Mouse (Mus musculus) lung, embryonic 15.5 days (tissue): Measurements from ENCODE around the gene Exosc10. TPM values are rescaled to one million over a fixed set of nuclear protein-coding genes. Genes with fewer than 3 reads are reported as not detected.

Source experiments
- ATAC-seq: fragments of 200-750 bp; cut with Nextera tagmentation; 2 replicates; pipeline ENCODE4 v1.8.0; 2017; ENCODE audit warnings: moderate number of reproducible peaks, borderline replicate concordance; ENCODE audit not compliant: low FRiP score, low TSS enrichment; ENCODE audit errors: extremely low read depth
- H3K27ac ChIP-seq: fragments of 300-500 bp; sonication (generic); 2 replicates; pipeline ENCODE4 v1.5.1; 2015; ENCODE audit warnings: moderate library complexity, mild to moderate bottlenecking, inconsistent platforms
- H3K27me3 ChIP-seq: fragments of 300-500 bp; sonication (generic); 2 replicates; pipeline ENCODE4 v1.6.1; 2015; ENCODE audit warnings: inconsistent platforms
- H3K36me3 ChIP-seq: fragments of 300-500 bp; sonication (generic); 2 replicates; pipeline ENCODE4 v1.6.1; 2015; ENCODE audit warnings: inconsistent platforms
- H3K4me1 ChIP-seq: fragments of 300-500 bp; sonication (generic); 2 replicates; pipeline ENCODE4 v1.6.1; 2015; ENCODE audit warnings: inconsistent platforms
- H3K4me2 ChIP-seq: fragments of 300-500 bp; sonication (generic); 2 replicates; pipeline ENCODE4 v1.6.1; 2015; ENCODE audit warnings: inconsistent platforms, mild to moderate bottlenecking, moderate library complexity
- H3K4me3 ChIP-seq: fragments of 300-500 bp; sonication (generic); 2 replicates; pipeline ENCODE4 v1.5.1; 2015; ENCODE audit warnings: mild to moderate bottlenecking, inconsistent platforms
- H3K9ac ChIP-seq: fragments of 300-500 bp; sonication (generic); 2 replicates; pipeline ENCODE4 v1.6.1; 2015; ENCODE audit warnings: inconsistent platforms
- H3K9me3 ChIP-seq: fragments of 300-500 bp; sonication (generic); 2 replicates; pipeline ENCODE4 v1.6.1; 2016; ENCODE audit warnings: inconsistent platforms
- WGBS: fragments of 180-500 bp; shearing (Covaris S2); methylation state at CpG from one replicate; pipeline ENCODE4 v1.1.7; 2015; 5-methylcytosine and 5-hydroxymethylcytosine counted together
- polyA plus RNA-seq: library from polyadenylated mRNA; unstranded; fragments of >200 nt; fragmentation: Nextera tagmentation; extraction: Ambion mirVana; gene quantifications from 2 replicates; pipeline ENCODE4 v1.2.1, GENCODE M21; 2015

Gene Exosc10
- polyA plus RNA-seq: 92.3 and 93.8 TPM in 2 replicates

GRCm38 (mm10) chr4:148558297-148559000 lies at the start of gene Exosc10:
Gene Exosc10, plus strand, starts transcription at chr4:148558429.
- H3K27me3 ChIP-seq: no peaks in the 10 kb centered on the region
- peaks cover 7% of the 10 kb centered on the region; the same call in 1 of the 2 replicates for H3K4me1 ChIP-seq
- H3K4me2 ChIP-seq: peak within 1 kb of the TSS; percentile 77
- ATAC-seq: peak; percentile 94
- H3K36me3 ChIP-seq: peaks cover 50% of the 10 kb centered on the region
- H3K27ac ChIP-seq: peak within 1 kb of the TSS; percentile 89
- peak within 1 kb of the TSS; percentile 91 for H3K9ac ChIP-seq
- H3K9me3 ChIP-seq: no peaks in the 10 kb centered on the region
- peak within 1 kb of the TSS; percentile 84 for H3K4me3 ChIP-seq
- WGBS: under 1% methylated on average over 63 of the region's 63 CpGs

GRCm38 (mm10) chr4:148509450-148510084 lies 48.7 kb upstream of the Exosc10 start:
- Histone ChIP-seq H3K36me3 (peaks cover 22% of the 10 kb centered on the region), H3K4me2 (no peak overlapping the region), H3K4me3 (no peak overlapping the region), H3K27me3 (no peaks in the 10 kb centered on the region), H3K9me3 (no peaks in the 10 kb centered on the region), H3K27ac (no peak overlapping the region), H3K9ac (no peak overlapping the region), H3K4me1 (no peaks in the 10 kb centered on the region)
- no peak for ATAC-seq
- 77% methylated on average over 8 of the region's 8 CpGs for WGBS

GRCm38 (mm10) chr4:148510691-148511090 lies 47.5 kb upstream of the Exosc10 start:
- Histone ChIP-seq H3K27me3 (no peaks in the 10 kb centered on the region), H3K4me1 (no peaks in the 10 kb centered on the region), H3K36me3 (peaks cover 34% of the 10 kb centered on the region), H3K9ac (no peak overlapping the region), H3K4me2 (no peak overlapping the region), H3K27ac (no peak overlapping the region), H3K9me3 (no peaks in the 10 kb centered on the region), H3K4me3 (no peak overlapping the region)
- WGBS: 80% methylated on average over 4 of the region's 4 CpGs
- ATAC-seq: no peak

DNA sequence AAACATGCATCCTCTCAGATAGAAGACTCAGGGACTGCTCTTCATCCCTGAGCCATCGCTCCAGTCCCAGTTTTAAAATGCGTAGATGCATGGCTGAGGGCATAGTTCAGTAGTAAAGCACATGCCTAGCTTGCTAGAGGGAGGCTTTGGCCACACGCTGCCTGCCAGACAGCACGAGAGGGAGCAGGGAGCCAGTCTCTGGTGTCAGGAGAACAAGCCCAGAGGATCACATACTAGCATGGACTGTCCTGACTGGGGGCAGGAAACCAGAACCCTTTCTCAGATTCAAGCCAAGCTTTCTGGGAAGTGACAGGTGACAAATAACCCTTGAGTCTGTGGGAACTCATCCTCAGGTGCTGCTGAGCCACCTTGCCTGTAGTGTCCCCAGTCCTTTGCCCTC lies 46.9 kb upstream of the Exosc10 start:
- H3K4me2 ChIP-seq: no peak overlapping the region
- 93% methylated on average over 4 of the region's 4 CpGs for WGBS
- H3K9me3 ChIP-seq: no peaks in the 10 kb centered on the region
- H3K9ac ChIP-seq: no peak overlapping the region
- no peak overlapping the region for H3K27ac ChIP-seq
- no peaks in the 10 kb centered on the region for H3K27me3 ChIP-seq
- H3K4me1 ChIP-seq: no peaks in the 10 kb centered on the region
- H3K4me3 ChIP-seq: no peak overlapping the region
- H3K36me3 ChIP-seq: peaks cover 33% of the 10 kb centered on the region
- no peak for ATAC-seq

GRCm38 (mm10) chr4:148513021-148513559 lies 45.1 kb upstream of the Exosc10 start:
- H3K36me3 ChIP-seq: peaks cover 41% of the 10 kb centered on the region
- no peak for ATAC-seq
- WGBS: 68% methylated on average over 6 of the region's 6 CpGs

DNA sequence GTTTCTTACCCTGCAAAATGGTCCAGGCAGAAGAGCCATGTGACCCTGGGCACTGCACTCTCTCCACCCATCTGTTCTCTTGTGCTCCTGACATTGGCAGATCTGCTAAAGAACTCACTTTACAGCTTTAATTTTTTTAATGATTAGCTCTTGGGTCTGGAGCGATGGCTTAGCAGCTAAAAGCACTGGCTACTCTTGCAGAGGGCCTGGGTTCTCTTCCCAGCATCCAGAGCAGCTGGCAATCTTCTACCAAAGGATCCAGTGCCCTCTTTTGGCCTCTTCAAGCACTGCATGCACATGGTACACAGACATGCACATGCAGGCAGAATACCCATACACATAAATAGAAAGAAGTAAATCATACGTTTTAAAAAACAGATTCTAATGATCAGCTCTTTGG lies 42.9 kb upstream of the Exosc10 start:
- H3K9ac ChIP-seq: no peak overlapping the region
- H3K4me3 ChIP-seq: no peak overlapping the region
- WGBS: 87% methylated on average over 2 of the region's 2 CpGs
- no peaks in the 10 kb centered on the region for H3K9me3 ChIP-seq
- H3K4me2 ChIP-seq: no peak overlapping the region
- peaks cover 31% of the 10 kb centered on the region for H3K36me3 ChIP-seq
- ATAC-seq: no peak
- no peak overlapping the region for H3K27ac ChIP-seq
- H3K4me1 ChIP-seq: no peaks in the 10 kb centered on the region
- H3K27me3 ChIP-seq: no peaks in the 10 kb centered on the region

More at GRCm38 (mm10) chr4:148513021-148513559, 45.1 kb upstream of the Exosc10 start:
- Histone ChIP-seq H3K9ac (no peak overlapping the region), H3K4me1 (no peaks in the 10 kb centered on the region), H3K4me3 (no peak overlapping the region), H3K27me3 (no peaks in the 10 kb centered on the region), H3K27ac (no peak overlapping the region), H3K4me2 (no peak overlapping the region), H3K9me3 (no peaks in the 10 kb centered on the region)

- ATAC-seq: no peak
- no peak overlapping the region for H3K27ac ChIP-seq
These were observed 40.4 kb upstream of the Exosc10 start for GRCm38 (mm10) chr4:148517809-148518208.

GRCm38 (mm10) chr4:148518235-148518795 lies 39.9 kb upstream of the Exosc10 start:
- no peaks in the 10 kb centered on the region for H3K4me1 ChIP-seq
- no peak overlapping the region for H3K4me3 ChIP-seq
- no peak overlapping the region for H3K27ac ChIP-seq
- H3K9ac ChIP-seq: no peak overlapping the region
- H3K36me3 ChIP-seq: peaks cover 44% of the 10 kb centered on the region
- no peaks in the 10 kb centered on the region for H3K27me3 ChIP-seq
- ATAC-seq: no peak
- H3K4me2 ChIP-seq: no peak overlapping the region
- WGBS: 53% methylated on average over 5 of the region's 5 CpGs
- H3K9me3 ChIP-seq: no peaks in the 10 kb centered on the region

More at GRCm38 (mm10) chr4:148517809-148518208, 40.4 kb upstream of the Exosc10 start:
- Histone ChIP-seq H3K4me1 (no peaks in the 10 kb centered on the region), H3K4me3 (no peak overlapping the region), H3K27me3 (no peaks in the 10 kb centered on the region), H3K36me3 (peaks cover 41% of the 10 kb centered on the region), H3K9ac (no peak overlapping the region), H3K4me2 (no peak overlapping the region), H3K9me3 (no peaks in the 10 kb centered on the region)
- 63% methylated on average over 4 of the region's 4 CpGs for WGBS

- Histone ChIP-seq H3K4me1 (no peaks in the 10 kb centered on the region), H3K4me3 (no peak overlapping the region), H3K9ac (no peak overlapping the region), H3K9me3 (no peaks in the 10 kb centered on the region), H3K36me3 (peaks cover 51% of the 10 kb centered on the region), H3K4me2 (no peak overlapping the region), H3K27ac (no peak overlapping the region), H3K27me3 (no peaks in the 10 kb centered on the region)
- no peak for ATAC-seq
- 76% methylated on average over 7 of the region's 7 CpGs for WGBS
These were observed 34.7 kb upstream of the Exosc10 start for GRCm38 (mm10) chr4:148523538-148523937.

DNA sequence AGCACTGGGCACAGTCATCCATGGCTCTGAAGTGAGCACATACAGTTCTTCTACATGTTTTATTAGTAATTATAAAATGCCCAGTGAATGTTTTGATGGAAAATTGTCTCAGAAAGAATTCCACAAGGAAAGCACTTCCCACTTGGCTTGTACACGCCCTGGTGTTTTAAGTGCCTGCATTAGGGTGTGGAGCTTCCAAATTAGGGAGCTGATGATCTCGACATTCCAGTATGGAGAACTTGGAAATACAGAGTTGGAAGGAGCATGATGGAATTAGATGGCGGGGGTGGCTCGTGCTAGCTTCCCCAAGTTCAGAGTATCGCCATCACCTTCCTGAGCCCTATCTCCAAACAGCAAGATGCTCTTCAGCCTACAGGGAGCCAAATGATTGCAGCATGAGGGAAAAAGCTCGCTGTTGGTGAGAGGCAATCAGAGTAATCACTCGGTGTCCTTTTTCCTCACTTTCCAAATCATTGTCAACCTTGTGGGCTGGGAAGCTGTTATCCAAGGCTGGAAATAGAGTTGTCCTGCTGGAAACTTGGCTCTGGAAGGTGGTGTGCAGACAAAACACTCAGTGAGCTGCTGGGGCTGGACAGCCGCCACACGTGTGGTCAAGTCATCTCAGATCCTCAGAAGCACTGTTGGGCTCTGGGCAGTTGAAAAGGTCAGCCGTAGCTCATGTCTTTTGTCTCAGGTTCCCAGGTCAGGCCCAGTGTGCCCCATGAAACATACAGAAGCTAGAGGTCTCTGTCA lies 30.9 kb upstream of the Exosc10 start:
- H3K9me3 ChIP-seq: no peaks in the 10 kb centered on the region
- no peak overlapping the region for H3K4me2 ChIP-seq
- WGBS: 83% methylated on average over 10 of the region's 10 CpGs
- H3K9ac ChIP-seq: no peak overlapping the region
- no peak overlapping the region for H3K27ac ChIP-seq
- H3K36me3 ChIP-seq: peaks cover 65% of the 10 kb centered on the region
- no peak for ATAC-seq
- H3K4me1 ChIP-seq: no peaks in the 10 kb centered on the region
- H3K27me3 ChIP-seq: no peaks in the 10 kb centered on the region
- no peak overlapping the region for H3K4me3 ChIP-seq

- H3K27me3 ChIP-seq: no peaks in the 10 kb centered on the region
- H3K4me3 ChIP-seq: no peak overlapping the region
- no peak for ATAC-seq
- 89% methylated on average over 5 of the region's 5 CpGs for WGBS
- H3K9me3 ChIP-seq: no peaks in the 10 kb centered on the region
- no peak overlapping the region for H3K9ac ChIP-seq
- no peaks in the 10 kb centered on the region for H3K4me1 ChIP-seq
- H3K27ac ChIP-seq: no peak overlapping the region
- peaks cover 67% of the 10 kb centered on the region for H3K36me3 ChIP-seq
- no peak overlapping the region for H3K4me2 ChIP-seq
These were observed 27.9 kb upstream of the Exosc10 start for GRCm38 (mm10) chr4:148530351-148530750.
